30 mouse cellular contexts compared by ENCODE assay signal in genomic region chr9:32372202-32372601, GRCm38 (mm10). TPM values are rescaled to one million over a fixed set of nuclear protein-coding genes. Genes with fewer than 3 reads are reported as not detected.
A peak's percentile ranks its signal among the peaks of the same experiment; 100 is the strongest.
DNase-seq lines count a peak whose midpoint lies in the region; ATAC-seq and TF ChIP-seq lines count a peak whose summit lies in the region.
"Had no signal": no experiment of that assay in that cellular context is flagged by ENCODE, and none has a peak within 500 bp of the region (broad histone marks: within the 10 kb centered on the region; RNA-seq: fewer than 3 reads in every experiment).

Kcnj1 (plus strand) TSS chr9:32372493.

- no peak for TF ChIP-seq POLR2A in heart, adult 2 months (IDR thresholded peaks at IDR 0.05; ENCODE audit: insufficient read depth, low read depth, low read length)
- no peak for TF ChIP-seq POLR2A in kidney, adult 2 months (IDR thresholded peaks at IDR 0.05; ENCODE audit: low read depth, low read length)

- H3K4me3 ChIP-seq in heart, adult 2 months, result no peak within 1 kb of the TSS
- peak within 1 kb of the TSS; percentile 67 for H3K4me3 ChIP-seq in kidney, adult 2 months (ENCODE audit: insufficient read depth, low read depth, low read length)
- no peak within 1 kb of the TSS; the same call in 1 of the 2 replicates for H3K4me3 ChIP-seq in kidney, embryonic 16.5 days (ENCODE audit: low read length)
- H3K4me3 ChIP-seq: forebrain, embryonic 10.5 days; forebrain, embryonic 13.5 days; heart, embryonic 10.5 days; heart, embryonic 13.5 days had no signal

- H3K9ac ChIP-seq in heart, adult 2 months (ENCODE audit: low read depth, low read length), result no peak within 1 kb of the TSS
- no peak within 1 kb of the TSS for H3K9ac ChIP-seq in kidney, embryonic 16.5 days (replicated peaks; ENCODE audit: low read length)
- H3K9ac ChIP-seq: forebrain, embryonic 13.5 days; heart, embryonic 13.5 days; hindbrain, embryonic 14.5 days had no signal

- H3K27me3 ChIP-seq in heart, adult 2 months (ENCODE audit: control insufficient read depth, insufficient read depth, low read length), result no peaks in the 10 kb centered on the region
- H3K27me3 ChIP-seq in kidney, adult 2 months (replicated peaks; ENCODE audit: control insufficient read depth, insufficient read depth, low read length), result no peaks in the 10 kb centered on the region
- no peaks in the 10 kb centered on the region for H3K27me3 ChIP-seq in kidney, embryonic 16.5 days (ENCODE audit: insufficient read depth, low read length)
- H3K27me3 ChIP-seq: forebrain, embryonic 13.5 days; heart, embryonic 13.5 days had no signal

- H3K9me3 ChIP-seq in kidney, embryonic 16.5 days (ENCODE audit: low read length), result no peaks in the 10 kb centered on the region
- H3K9me3 ChIP-seq: forebrain, embryonic 10.5 days; forebrain, embryonic 13.5 days; heart, embryonic 10.5 days; heart, embryonic 13.5 days had no signal

- H3K4me1 ChIP-seq in heart, adult 2 months (ENCODE audit: control insufficient read depth, insufficient read depth, low read length), result no peaks in the 10 kb centered on the region; the same call in 1 of the 2 replicates
- peaks cover 7% of the 10 kb centered on the region; the same call in 1 of the 2 replicates for H3K4me1 ChIP-seq in kidney, adult 2 months (ENCODE audit: control insufficient read depth, insufficient read depth, low read length)
- no peaks in the 10 kb centered on the region; the same call in 1 of the 2 replicates for H3K4me1 ChIP-seq in kidney, embryonic 16.5 days (ENCODE audit: insufficient read depth, low read length)

- peak; percentile 56 for DNase-seq in heart, adult 11 months
- DNase-seq in heart, adult 2 months, result no peak
- DNase-seq in kidney, adult 2 months, result peak; percentile 75
- no peak for DNase-seq in kidney, postnatal 10 days
- DNase-seq in cerebellum, postnatal 36 days, result no peak
- DNase-seq: adrenal gland, adult 8-10 months; adrenal gland, postnatal 25 days; cerebellum, adult 11-12 months; cerebellum, adult 8-10 months; cerebellum, postnatal 10 days; gastrocnemius, postnatal 10 days; heart, adult 18-20 months; heart, postnatal 14 days; heart, postnatal 4 days had no signal

- WGBS in heart, adult 2 months, result 87% methylated on average over 6 of the region's 6 CpGs
- 62% methylated on average over 6 of the region's 6 CpGs for WGBS in kidney, adult 2 months
- 84% methylated on average over 6 of the region's 6 CpGs for WGBS in kidney, embryonic 16.5 days

- no peak within 1 kb of the TSS for H3K4me2 ChIP-seq in kidney, embryonic 16.5 days (replicated peaks; ENCODE audit: low read depth, low read length)
- H3K4me2 ChIP-seq: forebrain, embryonic 13.5 days; heart, embryonic 13.5 days; hindbrain, embryonic 14.5 days had no signal

- intact Hi-C loops in heart, adult 2 months (cut with DNase I), result no loop called here

- H3K79me2 ChIP-seq in heart, adult 2 months (replicated peaks; ENCODE audit: control insufficient read depth, insufficient read depth, low read length), result no peaks in the 10 kb centered on the region

- H3K36me3 ChIP-seq in heart, adult 2 months (ENCODE audit: control insufficient read depth, insufficient read depth, low read length), result no peaks in the 10 kb centered on the region
- H3K36me3 ChIP-seq in kidney, adult 2 months (ENCODE audit: control insufficient read depth, insufficient read depth, low read length), result no peaks in the 10 kb centered on the region
- no peaks in the 10 kb centered on the region for H3K36me3 ChIP-seq in kidney, embryonic 16.5 days (ENCODE audit: insufficient read depth, low read length)
- H3K36me3 ChIP-seq: forebrain, embryonic 10.5 days; heart, embryonic 10.5 days; heart, embryonic 13.5 days had no signal

- no peak for ATAC-seq in kidney, embryonic 16.5 days (ENCODE audit: low FRiP score, low TSS enrichment)
- ATAC-seq: activated CD4-positive, CD25-positive, alpha-beta regulatory T cell, adult 4 months; forebrain, embryonic 13.5 days; forebrain, embryonic 16.5 days; hindbrain, postnatal 0 days had no signal

- no peak for TF ChIP-seq CTCF in heart, adult 2 months (IDR thresholded peaks at IDR 0.05)
- TF ChIP-seq CTCF in kidney, adult 2 months (conservative IDR thresholded peaks at IDR 0.05; ENCODE audit: insufficient read depth, insufficient read length, low read depth, low read length), result no peak

- no peak within 1 kb of the TSS for H3K27ac ChIP-seq in heart, adult 2 months
- peak within 1 kb of the TSS; percentile 94 for H3K27ac ChIP-seq in kidney, adult 2 months (ENCODE audit: insufficient read depth, low read depth, low read length)
- H3K27ac ChIP-seq in kidney, embryonic 16.5 days (ENCODE audit: low read length), result no peak within 1 kb of the TSS
- H3K27ac ChIP-seq: forebrain, embryonic 10.5 days; forebrain, embryonic 13.5 days; heart, embryonic 10.5 days; heart, embryonic 13.5 days; hindbrain, embryonic 14.5 days; hindbrain, postnatal 0 days had no signal

- TF ChIP-seq EP300 in heart, adult 2 months (IDR thresholded peaks at IDR 0.05; ENCODE audit: insufficient read depth, low read depth, low read length), result no peak

RNA-seq across cellular contexts. Expression of gene Kcnj1, which starts in this region (rescaled TPM):
- not detected for total RNA-seq in heart, adult 2 months (2021)
- polyA plus RNA-seq in heart, adult 2 months (2012; rRNA removed), result not detected in 2 replicates
- polyA plus RNA-seq in kidney, adult 2 months (2012; rRNA removed), result 76.0 and 79.1 TPM in 2 replicates
- polyA plus RNA-seq in kidney, embryonic 16.5 days (2015; fragmentation: Nextera tagmentation; extraction: Ambion mirVana), result 18.8 and 19.2 TPM in 2 replicates
- total RNA-seq: adrenal gland, adult 8-10 months; adrenal gland, postnatal 25 days; ES-E14; gastrocnemius, adult 18-20 months; gastrocnemius, postnatal 10 days; gastrocnemius, postnatal 4 days; heart, adult 18-20 months; heart, postnatal 14 days; heart, postnatal 4 days; hindbrain, postnatal 0 days had no signal
- polyA plus RNA-seq: activated CD4-positive, CD25-positive, alpha-beta regulatory T cell, adult 4 months; brain, embryonic 14.5 days; embryonic facial prominence, embryonic 11.5 days; embryonic facial prominence, embryonic 14.5 days; forebrain, embryonic 10.5 days; forebrain, embryonic 13.5 days; forebrain, embryonic 16.5 days; heart, embryonic 10.5 days; heart, embryonic 13.5 days; hindbrain, embryonic 11.5 days; hindbrain, postnatal 0 days had no signal

Comparison
In these comparisons a context has a peak if more than half of its experiments do, and no peak if none do; other contexts are left out.
1. RNA of gene Kcnj1 (polyA plus RNA-seq): 76.0 to 79.1 TPM in kidney, adult 2 months and 18.8 to 19.2 TPM in kidney, embryonic 16.5 days; not detected in heart, adult 2 months; every median in the first group is over 10 times any median in the second.
2. DNase-seq: peak in heart, adult 11 months (single experiment) and kidney, adult 2 months (single experiment); none in heart, adult 2 months (0 of 2), kidney, postnatal 10 days (single experiment) and cerebellum, postnatal 36 days (0 of 2).